ENCODE assay signal across 8 mouse cellular contexts in genomic region chr2:49788051-49788418, GRCm38 (mm10). TPM values are rescaled to one million over a fixed set of nuclear protein-coding genes. Genes with fewer than 3 reads are reported as not detected.
DNase-seq lines count a peak whose midpoint lies in the region; ATAC-seq and TF ChIP-seq lines count a peak whose summit lies in the region.

No protein-coding gene starts in this region.

- 0 out of 2 replicates have a peak, but pooled peaks have one; percentile 3 for ATAC-seq in heart, embryonic 15.5 days (replicated peaks; ENCODE audit: insufficient number of reproducible peaks, insufficient read depth, low FRiP score, low read depth)
- peak; percentile 19; the same call in 1 of the 2 replicates for ATAC-seq in megakaryocyte-erythroid progenitor cell, adult 5-6 weeks (replicated peaks; ENCODE audit: low FRiP score, low TSS enrichment, poor library complexity, severe bottlenecking)

- H3K4me1 ChIP-seq in heart, embryonic 15.5 days (replicated peaks): peaks cover 31% of the 10 kb centered on the region
- H3K4me1 ChIP-seq in bone marrow macrophage, adult 2 months (ENCODE audit: control insufficient read depth, insufficient read depth, low read length): no peaks in the 10 kb centered on the region
- peaks cover 12% of the 10 kb centered on the region for H3K4me1 ChIP-seq in hindbrain, embryonic 10.5 days (replicated peaks)

- peak overlapping the region; percentile 63 for H3K4me3 ChIP-seq in heart, embryonic 15.5 days
- peak overlapping the region; percentile 23; the same call in 1 of the 2 replicates for H3K4me3 ChIP-seq in bone marrow macrophage, adult 2 months (ENCODE audit: insufficient read depth, low read length)
- peak overlapping the region; percentile 78 for H3K4me3 ChIP-seq in hindbrain, embryonic 10.5 days

- no peaks in the 10 kb centered on the region for H3K36me3 ChIP-seq in heart, embryonic 15.5 days
- no peaks in the 10 kb centered on the region for H3K36me3 ChIP-seq in hindbrain, embryonic 10.5 days

- TF ChIP-seq POLR2A in bone marrow macrophage, adult 2 months (IDR thresholded peaks at IDR 0.05; ENCODE audit: borderline replicate concordance, low read depth, low read length): no peak

- no peak for TF ChIP-seq CTCF in bone marrow macrophage, adult 2 months (IDR thresholded peaks at IDR 0.05; ENCODE audit: low read depth, low read length)

- H3K9ac ChIP-seq in heart, embryonic 15.5 days: peak overlapping the region; percentile 52

- WGBS in heart, embryonic 15.5 days: 2% methylated on average over 14 of the region's 14 CpGs
- 1% methylated on average over 14 of the region's 14 CpGs for WGBS in hindbrain, embryonic 10.5 days

- no peak for DNase-seq in heart, adult 8-10 months (ENCODE audit: low spot score)
- no peak for DNase-seq in hindbrain, embryonic 10.5 days (ENCODE audit: low spot score)
- no peak for DNase-seq in adrenal gland, adult (ENCODE audit: inconsistent age in 2 of 2, low spot score in 1 of 2)
- DNase-seq in frontal cortex, adult 2 months (ENCODE audit: extremely low spot score in 1 of 2, low spot score in 1 of 2): no peak
- DNase-seq in adrenal gland, postnatal 36 days: no peak

- peaks cover 52% of the 10 kb centered on the region for H3K27me3 ChIP-seq in heart, embryonic 15.5 days
- H3K27me3 ChIP-seq in hindbrain, embryonic 10.5 days (ENCODE audit: insufficient read depth, poor library complexity, severe bottlenecking): peaks cover 52% of the 10 kb centered on the region

- peak overlapping the region; percentile 99 for H3K4me2 ChIP-seq in heart, embryonic 15.5 days

- H3K27ac ChIP-seq in heart, embryonic 15.5 days: no peak overlapping the region
- H3K27ac ChIP-seq in bone marrow macrophage, adult 2 months (ENCODE audit: insufficient read depth, low read depth, low read length): no peak overlapping the region
- peak overlapping the region; percentile 76 for H3K27ac ChIP-seq in hindbrain, embryonic 10.5 days

- no peaks in the 10 kb centered on the region for H3K9me3 ChIP-seq in heart, embryonic 15.5 days (replicated peaks)
- no peaks in the 10 kb centered on the region for H3K9me3 ChIP-seq in hindbrain, embryonic 10.5 days

RNA-seq across cellular contexts. Expression of gene Lypd6b, which starts 0.5 kb away (rescaled TPM):
- 1.0 and 2.8 TPM in 2 replicates for polyA plus RNA-seq in heart, embryonic 15.5 days (2015; fragmentation: Nextera tagmentation; extraction: Ambion mirVana)
- under 1 TPM in 2 of 4 experiments, not detected in 2; 0.11 to 0.12 TPM for total RNA-seq in heart, adult 8-10 months (2022)
- not detected in 2 replicates for polyA plus RNA-seq in bone marrow macrophage, adult 2 months (2012; ENCODE audit: insufficient read depth, insufficient read length, missing spikeins)
- polyA plus RNA-seq in hindbrain, embryonic 10.5 days (2016; fragmentation: Nextera tagmentation; extraction: Ambion mirVana): 1.6 and 1.8 TPM in 2 replicates
- total RNA-seq in megakaryocyte-erythroid progenitor cell, adult 5-6 weeks (2014; fragmentation: Nextera tagmentation): not detected in 2 replicates
- 0.95 TPM in 1 of 2 replicates, not detected in the other for total RNA-seq in megakaryocyte-erythroid progenitor cell, adult 5-6 weeks (2017)
- polyA plus RNA-seq in frontal cortex, adult 2 months (2012; rRNA removed): 7.5 and 8.0 TPM in 2 replicates
- under 1 TPM in 1 of 2 experiments, not detected in 1; 0.86 TPM for total RNA-seq in adrenal gland, postnatal 36 days (2021)

Comparison
In these comparisons a context has a peak if more than half of its experiments do, and no peak if none do; other contexts are left out.
1. H3K4me3 ChIP-seq: peak in every context shown above with its lines; median percentile 78 in hindbrain, embryonic 10.5 days; 63 in heart, embryonic 15.5 days; 23 in bone marrow macrophage, adult 2 months.